In genomic region chr11:54911201-54911600, GRCm38 (mm10) we compare ENCODE assay signal across 10 mouse cellular contexts.
"Had no signal": no experiment of that assay in that cellular context is flagged by ENCODE, and none has a peak within 500 bp of the region (broad histone marks: within the 10 kb centered on the region; RNA-seq: fewer than 3 reads in every experiment).

No protein-coding gene starts in this region.

- H3K4me3 ChIP-seq: intestine, embryonic 15.5 days; limb, embryonic 13.5 days; lung, embryonic 15.5 days; midbrain, embryonic 13.5 days; myocyte; neural tube, embryonic 15.5 days had no signal

- H3K4me1 ChIP-seq: limb, embryonic 13.5 days; lung, embryonic 15.5 days; midbrain, embryonic 13.5 days; neural tube, embryonic 15.5 days had no signal

- H3K27ac ChIP-seq: intestine, embryonic 15.5 days; limb, embryonic 13.5 days; lung, embryonic 15.5 days; midbrain, embryonic 13.5 days; neural tube, embryonic 15.5 days had no signal

- DNase-seq: left cerebral cortex, postnatal 4 days; right cerebral cortex, adult 18-20 months; right cerebral cortex, postnatal 25 days; thymus, postnatal 36 days had no signal

- H3K9me3 ChIP-seq: intestine, embryonic 15.5 days; limb, embryonic 13.5 days; lung, embryonic 15.5 days; midbrain, embryonic 13.5 days; neural tube, embryonic 15.5 days had no signal

- H3K27me3 ChIP-seq: intestine, embryonic 15.5 days; limb, embryonic 13.5 days; lung, embryonic 15.5 days; midbrain, embryonic 13.5 days; neural tube, embryonic 15.5 days had no signal
